Mouse (Mus musculus) lung, embryonic 14.5 days (tissue): ENCODE results near the gene D930020B18Rik. TPM values are rescaled to one million over a fixed set of nuclear protein-coding genes. Genes with fewer than 3 reads are reported as not detected.

Source experiments
- ATAC-seq: fragments of 200-750 bp; cut with Nextera tagmentation; 2 replicates; pipeline ENCODE4 v1.8.0; 2017; ENCODE audit warnings: mild to moderate bottlenecking, moderate TSS enrichment, moderate library complexity; ENCODE audit not compliant: insufficient read depth
- DNase-seq: peaks from one replicate; pipeline ENCODE4 v3.0.0-alpha.2; 2015
- H3K27ac ChIP-seq: fragments of 300-500 bp; sonication (generic); 2 replicates; pipeline ENCODE4 v1.5.1; 2014; ENCODE audit warnings: low read depth, mild to moderate bottlenecking, moderate library complexity
- H3K27me3 ChIP-seq: fragments of 300-500 bp; sonication (generic); 2 replicates; pipeline ENCODE4 v1.6.1; 2014; ENCODE audit warnings: low read length, control low read depth; ENCODE audit not compliant: insufficient read depth
- H3K36me3 ChIP-seq: fragments of 300-500 bp; sonication (generic); 2 replicates; pipeline ENCODE4 v1.6.1; 2014; ENCODE audit warnings: control low read depth; ENCODE audit not compliant: insufficient read depth
- H3K4me1 ChIP-seq: fragments of 300-500 bp; sonication (generic); 2 replicates; pipeline ENCODE4 v1.6.1; 2014; ENCODE audit warnings: antibody characterized with exemption, control low read depth; ENCODE audit not compliant: insufficient read depth
- H3K4me2 ChIP-seq: fragments of 300-500 bp; sonication (generic); 2 replicates; pipeline ENCODE4 v1.6.1; 2014; ENCODE audit warnings: mild to moderate bottlenecking
- H3K4me3 ChIP-seq: fragments of 300-500 bp; sonication (generic); 2 replicates; pipeline ENCODE4 v1.5.1; 2014; ENCODE audit warnings: low read depth, low read length
- H3K9ac ChIP-seq: fragments of 300-500 bp; sonication (generic); 2 replicates; pipeline ENCODE4 v1.6.1; 2014
- H3K9me3 ChIP-seq: fragments of 300-500 bp; sonication (generic); 2 replicates; pipeline ENCODE4 v1.6.1; 2016; ENCODE audit warnings: low read depth, low read length, control low read depth
- CTCF ChIP-seq: IDR thresholded peaks from 2 replicates; pipeline ENCODE4 v1.5.1; 2016; ENCODE audit warnings: antibody characterized with exemption, low read depth
- whole genome bisulfite sequencing: fragments of 180-500 bp; shearing (Covaris S2); extraction: QIAGEN DNeasy Blood & Tissue Kit; methylation state at CpG from one replicate; pipeline ENCODE4 v1.1.7; 2014; 5-methylcytosine and 5-hydroxymethylcytosine counted together
- polyA plus RNA-seq: library from polyadenylated mRNA; unstranded; fragments of >200 nt; fragmentation: Nextera tagmentation; extraction: Ambion mirVana; gene quantifications from 2 replicates; pipeline ENCODE4 v1.2.1, GENCODE M21; 2014

D930020B18Rik gene
- polyA plus RNA-seq, 1 experiment from 2014 or later = 0.54 TPM

DNA sequence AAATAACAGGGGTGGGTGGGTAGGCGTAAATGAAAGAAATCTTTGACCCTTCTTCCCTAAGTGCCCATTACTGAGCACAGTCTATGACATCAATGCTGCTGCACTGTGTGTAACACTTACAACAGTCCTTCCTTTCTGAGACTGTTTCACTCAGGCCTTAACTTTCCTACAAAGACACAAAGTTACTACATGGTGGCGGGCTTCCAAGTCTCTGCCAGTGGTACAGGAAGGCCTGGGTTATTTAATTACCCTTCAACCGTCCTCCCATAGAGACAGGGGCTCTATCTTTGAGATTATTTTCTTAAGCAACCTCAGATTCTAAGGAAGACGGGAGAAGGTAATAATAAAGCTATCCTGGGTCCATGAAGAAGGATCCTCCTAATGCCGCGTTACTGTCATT is 28.9 kb upstream of the D930020B18Rik start:
- WGBS = 88% methylated on average over 6 of the region's 6 CpGs
- no peak overlapping the region for H3K27ac ChIP-seq

DNA sequence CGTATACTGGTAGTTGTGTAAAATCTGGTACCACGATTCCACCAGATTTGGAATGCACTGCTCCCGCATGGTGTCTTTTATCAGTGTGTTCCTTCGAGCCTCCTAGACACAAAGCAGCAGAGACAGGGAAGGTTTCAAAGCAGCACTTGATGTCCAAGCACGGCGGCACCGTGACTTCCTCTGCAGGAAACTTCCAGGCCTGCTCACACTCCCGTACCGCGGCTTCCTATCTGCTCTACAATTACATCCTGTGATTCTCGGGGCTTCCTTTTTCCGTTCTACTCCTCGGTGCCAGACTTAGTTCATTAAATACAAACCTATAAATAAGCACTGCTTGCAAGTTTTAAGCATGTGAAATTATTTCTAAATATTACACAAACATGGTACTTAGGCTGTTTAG is 27.8 kb upstream of the D930020B18Rik start:
- TF ChIP-seq CTCF = no peak
- Histone ChIP-seq H3K4me3 (no peak overlapping the region), H3K27me3 (no peaks in the 10 kb centered on the region), H3K4me1 (no peaks in the 10 kb centered on the region), H3K4me2 (no peak overlapping the region), H3K9ac (no peak overlapping the region), H3K27ac (no peak overlapping the region), H3K36me3 (peaks cover 93% of the 10 kb centered on the region), H3K9me3 (no peaks in the 10 kb centered on the region)
- DNase-seq (peak; percentile 68), ATAC-seq (0 out of 2 replicates have a peak, but pooled peaks have one; percentile 21)
- 81% methylated on average over 13 of the region's 13 CpGs for WGBS

More for the DNA sequence above, 28.9 kb upstream of the D930020B18Rik start:
- Histone ChIP-seq H3K4me2 (no peak overlapping the region), H3K4me1 (no peaks in the 10 kb centered on the region), H3K36me3 (peaks cover 93% of the 10 kb centered on the region), H3K9ac (no peak overlapping the region), H3K9me3 (no peaks in the 10 kb centered on the region), H3K4me3 (no peak overlapping the region), H3K27me3 (no peaks in the 10 kb centered on the region)
- TF ChIP-seq CTCF = no peak
- ATAC-seq (no peak), DNase-seq (no peak)

DNA sequence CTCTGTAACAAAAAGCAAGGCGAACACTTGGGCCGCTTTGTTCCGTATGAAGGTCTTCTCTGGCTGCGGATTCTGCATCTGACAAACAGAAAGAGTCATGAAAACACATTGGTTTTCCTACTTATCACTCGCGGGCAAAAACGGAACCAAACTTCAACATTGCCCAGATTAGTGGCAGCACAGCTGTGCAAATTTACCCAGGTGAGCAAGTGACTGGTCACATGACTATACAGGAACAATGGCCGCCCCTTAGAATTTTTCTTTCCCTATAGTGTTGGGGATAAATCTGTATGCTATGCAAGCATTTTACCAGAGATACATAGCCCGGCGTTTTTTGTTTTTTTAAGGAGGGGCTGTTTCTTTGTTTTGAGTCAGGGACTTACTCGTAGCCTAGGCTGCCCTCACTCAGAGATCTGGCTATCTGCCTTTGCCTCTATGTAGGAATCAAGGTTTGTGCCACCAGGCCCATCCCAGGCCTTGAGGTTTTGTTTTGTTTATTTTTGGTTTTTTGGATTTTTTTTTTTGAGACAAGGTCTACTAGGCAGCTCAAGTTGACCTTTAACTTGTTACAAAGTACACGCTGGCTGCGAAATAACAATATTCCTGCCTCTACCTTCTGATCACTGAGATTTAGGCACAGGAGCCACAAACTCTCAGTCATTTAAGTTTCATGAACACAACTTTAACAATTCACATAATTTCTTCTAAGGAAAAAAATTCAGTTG is 26.1 kb upstream of the D930020B18Rik start:
- no peak overlapping the region for H3K27ac ChIP-seq
- H3K9ac ChIP-seq = no peak overlapping the region
- H3K4me1 ChIP-seq = no peaks in the 10 kb centered on the region
- H3K9me3 ChIP-seq = no peaks in the 10 kb centered on the region
- H3K27me3 ChIP-seq = no peaks in the 10 kb centered on the region
- 77% methylated on average over 13 of the region's 13 CpGs for WGBS
- peaks cover 91% of the 10 kb centered on the region for H3K36me3 ChIP-seq
- peak; percentile 29 for DNase-seq
- no peak overlapping the region for H3K4me2 ChIP-seq
- no peak overlapping the region for H3K4me3 ChIP-seq
- ATAC-seq = no peak
- TF ChIP-seq CTCF = no peak

DNA sequence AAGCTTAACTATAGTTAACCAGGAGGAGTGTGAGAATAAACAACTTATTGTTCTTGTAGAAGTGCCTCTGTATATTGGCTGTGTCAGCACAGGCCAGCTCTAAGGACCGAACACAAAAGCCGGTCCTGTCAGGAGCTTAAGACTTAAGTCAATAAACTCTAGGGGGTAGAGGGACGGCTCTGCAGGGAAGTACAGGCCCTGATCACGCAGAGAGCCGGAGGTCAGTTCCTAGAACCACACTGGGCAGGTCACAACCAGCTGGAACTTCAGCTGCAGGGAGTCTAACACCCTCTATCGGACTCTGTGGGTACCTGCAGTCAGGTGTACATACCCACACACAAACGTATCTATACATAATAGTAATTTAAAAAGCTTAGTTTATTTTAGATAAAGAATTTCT is 25.5 kb upstream of the D930020B18Rik start:
- Histone ChIP-seq H3K27me3 (no peaks in the 10 kb centered on the region), H3K36me3 (peaks cover 90% of the 10 kb centered on the region), H3K9ac (no peak overlapping the region), H3K4me1 (no peaks in the 10 kb centered on the region), H3K4me2 (no peak overlapping the region), H3K27ac (peak overlapping the region; percentile 25; the same call in 1 of the 2 replicates), H3K9me3 (no peaks in the 10 kb centered on the region), H3K4me3 (no peak overlapping the region)
- DNase-seq (no peak), ATAC-seq (0 out of 2 replicates have a peak, but pooled peaks have one; percentile 28)
- no peak for TF ChIP-seq CTCF
- 57% methylated on average over 7 of the region's 7 CpGs for WGBS

DNA sequence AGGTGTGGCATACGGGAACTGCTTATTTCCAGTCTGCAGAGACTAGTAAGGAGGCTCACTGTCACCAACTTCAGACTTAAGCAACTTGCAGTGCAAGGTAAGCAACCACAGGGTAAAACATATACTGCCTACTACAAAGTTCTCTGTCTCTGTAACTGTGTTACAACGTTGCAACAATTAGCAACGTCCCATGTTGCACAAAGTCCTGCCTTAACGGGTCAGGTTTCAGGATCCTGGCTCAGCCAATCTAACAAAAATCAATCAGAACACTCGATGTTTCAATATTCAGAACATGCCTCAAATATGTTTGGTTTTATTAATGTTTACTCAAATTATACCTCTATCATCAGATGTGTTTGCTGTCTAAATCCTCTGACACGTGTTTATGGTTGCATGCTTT is 19.0 kb upstream of the D930020B18Rik start:
- Histone ChIP-seq H3K36me3 (peaks cover 50% of the 10 kb centered on the region), H3K27ac (no peak overlapping the region), H3K27me3 (no peaks in the 10 kb centered on the region), H3K4me1 (peaks cover 6% of the 10 kb centered on the region; the same call in 1 of the 2 replicates), H3K9me3 (no peaks in the 10 kb centered on the region), H3K9ac (no peak overlapping the region), H3K4me2 (no peak overlapping the region), H3K4me3 (no peak overlapping the region)
- 85% methylated on average over 6 of the region's 6 CpGs for WGBS
- no peak for TF ChIP-seq CTCF
- ATAC-seq (no peak), DNase-seq (no peak)

DNA sequence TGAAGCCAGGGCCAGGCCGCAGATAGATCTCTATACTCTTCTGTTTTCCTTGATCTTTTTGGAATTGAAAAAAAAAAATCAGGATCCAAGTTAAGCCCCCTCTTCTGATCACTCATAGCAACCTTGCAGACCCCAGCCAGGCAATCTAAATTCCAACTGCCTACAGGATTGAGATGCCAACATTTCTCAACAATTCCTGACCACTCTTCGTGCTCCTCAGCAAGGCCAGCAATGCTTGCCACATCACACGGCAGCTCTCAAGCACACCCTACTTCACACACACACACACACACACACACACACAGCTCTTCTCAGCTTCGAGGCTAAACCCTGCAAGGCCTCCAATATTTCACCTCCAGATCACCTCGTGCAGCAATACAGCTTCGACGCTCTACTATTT is 17.7 kb upstream of the D930020B18Rik start:
- H3K4me2 ChIP-seq = no peak overlapping the region
- H3K9me3 ChIP-seq = no peaks in the 10 kb centered on the region
- DNase-seq (no peak), ATAC-seq (no peak)
- peaks cover 6% of the 10 kb centered on the region; the same call in 1 of the 2 replicates for H3K4me1 ChIP-seq
- H3K27me3 ChIP-seq = no peaks in the 10 kb centered on the region
- no peak overlapping the region for H3K4me3 ChIP-seq
- no peak overlapping the region for H3K27ac ChIP-seq
- TF ChIP-seq CTCF = no peak
- 71% methylated on average over 7 of the region's 7 CpGs for WGBS
- H3K36me3 ChIP-seq = peaks cover 37% of the 10 kb centered on the region
- no peak overlapping the region for H3K9ac ChIP-seq

DNA sequence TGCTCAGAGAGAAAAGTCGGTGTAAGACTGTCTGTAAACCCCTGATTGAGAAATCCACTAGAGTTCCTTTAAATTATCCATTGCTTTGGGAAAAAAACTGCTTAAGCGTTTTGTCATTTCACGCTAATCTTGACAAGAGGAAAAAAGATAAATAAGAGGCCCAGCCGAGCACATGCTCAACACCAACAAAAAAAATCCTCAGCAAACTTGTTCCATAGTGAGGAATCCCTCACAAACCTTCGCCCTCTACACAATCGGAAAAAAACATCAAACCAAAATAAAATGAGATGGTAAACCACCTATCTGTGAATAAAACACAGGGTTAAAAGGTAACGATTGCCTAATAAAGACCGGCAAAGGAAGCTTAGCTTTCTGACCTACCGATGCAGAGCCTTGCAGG is 16.4 kb upstream of the D930020B18Rik start:
- peaks cover 28% of the 10 kb centered on the region for H3K36me3 ChIP-seq
- peak overlapping the region; percentile 96; the same call in 1 of the 2 replicates for H3K27ac ChIP-seq
- WGBS = 8% methylated on average over 9 of the region's 9 CpGs
- DNase-seq (peak; percentile 33), ATAC-seq (no peak)
- no peaks in the 10 kb centered on the region for H3K27me3 ChIP-seq
- TF ChIP-seq CTCF = no peak
- H3K4me2 ChIP-seq = peak overlapping the region; percentile 82
- H3K9ac ChIP-seq = peak overlapping the region; percentile 87
- H3K4me1 ChIP-seq = peaks cover 6% of the 10 kb centered on the region; the same call in 1 of the 2 replicates
- no peaks in the 10 kb centered on the region for H3K9me3 ChIP-seq
- peak overlapping the region; percentile 89 for H3K4me3 ChIP-seq
